Mouse (Mus musculus) liver, embryonic 14.5 days (tissue): ENCODE measurements at regions not wholly inside any gene's neighbourhood (a gene's known extent, or its start where the extent isn't known, plus 50 kb on each side); places are given as distances from the start of the nearest gene placed in this dataset.
A peak's percentile ranks its signal among the peaks of the same experiment; 100 is the strongest.

Experiments
- ATAC-seq: fragments of 200-750 bp; cut with Nextera tagmentation; 2 replicates; pipeline ENCODE4 v1.8.0; 2017; ENCODE audit warnings: moderate number of reproducible peaks, mild to moderate bottlenecking, moderate library complexity; ENCODE audit not compliant: insufficient read depth
- DNase-seq, 3 experiments: peaks; one replicate each; pipeline ENCODE4 v3.0.0-alpha.2; 2012 to 2013; ENCODE audit warnings: low read depth in 3 of 3, low spot score in 3 of 3
- H3K27ac ChIP-seq: fragments of 300-500 bp; sonication (generic); 2 replicates; pipeline ENCODE4 v1.5.1; 2014; ENCODE audit warnings: moderate library complexity, mild to moderate bottlenecking, control low read depth, inconsistent platforms
- H3K27me3 ChIP-seq: fragments of 300-500 bp; sonication (generic); 2 replicates; pipeline ENCODE4 v1.6.1; 2014; ENCODE audit warnings: mild to moderate bottlenecking, low read length, moderate library complexity; ENCODE audit not compliant: control insufficient read depth, insufficient read depth
- H3K36me3 ChIP-seq: fragments of 300-500 bp; sonication (generic); replicated peaks from 2 replicates; pipeline ENCODE4 v1.6.1; 2014; ENCODE audit warnings: low read depth; ENCODE audit not compliant: control insufficient read depth, insufficient read depth
- H3K4me1 ChIP-seq, 2 experiments: fragments of 200-500 bp in 1 of 2; fragments of 300-500 bp in 1 of 2; sonication (generic) in 1 of 2; replicated peaks; 2 replicates each; pipeline ENCODE4 v1.6.1; 2012 to 2014; ENCODE audit warnings: antibody characterized with exemption in 1 of 2, inconsistent platforms in 1 of 2, low read length in 1 of 2; ENCODE audit not compliant: control insufficient read depth in 2 of 2, insufficient read depth in 2 of 2
- H3K4me2 ChIP-seq: fragments of 300-500 bp; sonication (generic); 2 replicates; pipeline ENCODE4 v1.6.1; 2014; ENCODE audit warnings: low read depth, mild to moderate bottlenecking, control low read depth, moderate library complexity
- H3K4me3 ChIP-seq, 2 experiments: fragments of 200-500 bp in 1 of 2; fragments of 300-500 bp in 1 of 2; sonication (generic) in 1 of 2; 2 replicates each; pipeline ENCODE4 v1.5.1; 2012 to 2014; ENCODE audit warnings: low read depth in 2 of 2, low read length in 2 of 2, mild to moderate bottlenecking in 2 of 2, control low read depth in 1 of 2, inconsistent platforms in 1 of 2, moderate library complexity in 1 of 2; ENCODE audit not compliant: insufficient read depth in 1 of 2
- H3K9ac ChIP-seq: fragments of 300-500 bp; sonication (generic); replicated peaks from 2 replicates; pipeline ENCODE4 v1.6.1; 2014; ENCODE audit warnings: mild to moderate bottlenecking, control low read depth, moderate library complexity
- H3K9me3 ChIP-seq: fragments of 300-500 bp; sonication (generic); 2 replicates; pipeline ENCODE4 v1.6.1; 2016; ENCODE audit warnings: low read length, mixed read lengths; ENCODE audit not compliant: control insufficient read depth
- CTCF ChIP-seq: IDR thresholded peaks from 2 replicates; pipeline ENCODE4 v1.5.1; 2016; ENCODE audit warnings: antibody characterized with exemption, low read depth, control low read depth
- EP300 ChIP-seq: IDR thresholded peaks from 2 replicates; pipeline ENCODE4 v1.6.1; 2016; ENCODE audit warnings: antibody characterized with exemption, low read depth
- WGBS: fragments of 180-500 bp; shearing (Covaris S2); extraction: QIAGEN DNeasy Blood & Tissue Kit; methylation state at CpG from one replicate; pipeline ENCODE4 v1.1.7; 2014; ENCODE audit not compliant: insufficient replicate concordance; 5-methylcytosine and 5-hydroxymethylcytosine counted together

- H3K27me3 ChIP-seq = no peaks in the 10 kb centered on the region
- no peak overlapping the region for H3K9ac ChIP-seq
- WGBS = 53% methylated on average over 6 of the region's 6 CpGs
- DNase-seq (no peak), ATAC-seq (no peak)
- H3K36me3 ChIP-seq = no peaks in the 10 kb centered on the region
- no peak overlapping the region for H3K27ac ChIP-seq
- no peak overlapping the region for H3K4me2 ChIP-seq
- TF ChIP-seq CTCF = no peak
- no peak for TF ChIP-seq EP300
- peaks cover 0 to 5% of the 10 kb centered on the region in 2 experiments; a peak in 1 of 4 replicates for H3K4me1 ChIP-seq
- no peaks in the 10 kb centered on the region for H3K9me3 ChIP-seq
- H3K4me3 ChIP-seq = no peak overlapping the region
Measured at GRCm38 (mm10) chr12:99093989-99094388, 173.6 kb downstream of the Ttc8 start.

GRCm38 (mm10) chr12:99096930-99097617 is 176.7 kb downstream of the Ttc8 start:
- no peaks in the 10 kb centered on the region for H3K27me3 ChIP-seq
- H3K9ac ChIP-seq = no peak overlapping the region
- 30% methylated on average over 14 of the region's 14 CpGs for WGBS

GRCm38 (mm10) chr12:99097618-99098066 is 177.3 kb downstream of the Ttc8 start:
- peak in 2 of 3 experiments; percentile 5 to 10 for DNase-seq

More at GRCm38 (mm10) chr12:99096930-99097617, 176.7 kb downstream of the Ttc8 start:
- Histone ChIP-seq H3K36me3 (no peaks in the 10 kb centered on the region), H3K4me1 (peaks cover 0 to 5% of the 10 kb centered on the region in 2 experiments; a peak in 1 of 4 replicates), H3K4me3 (no peak overlapping the region), H3K4me2 (no peak overlapping the region), H3K9me3 (no peaks in the 10 kb centered on the region), H3K27ac (no peak overlapping the region)
- TF ChIP-seq CTCF (peak; percentile 80), EP300 (no peak)
- peak; percentile 34 to 41 (median 40) for DNase-seq
- peak; percentile 18; the same call in 1 of the 2 replicates for ATAC-seq

GRCm38 (mm10) chr12:99099881-99100280 is 179.5 kb downstream of the Ttc8 start:
- no peak overlapping the region for H3K9ac ChIP-seq
- no peaks in the 10 kb centered on the region for H3K27me3 ChIP-seq
- DNase-seq (no peak), ATAC-seq (no peak)
- no peaks in the 10 kb centered on the region for H3K9me3 ChIP-seq
- TF ChIP-seq CTCF = no peak
- TF ChIP-seq EP300 = no peak
- H3K4me3 ChIP-seq = no peak overlapping the region
- no peak overlapping the region for H3K4me2 ChIP-seq
- peaks cover 0 to 5% of the 10 kb centered on the region in 2 experiments; a peak in 1 of 4 replicates for H3K4me1 ChIP-seq
- H3K27ac ChIP-seq = no peak overlapping the region
- H3K36me3 ChIP-seq = no peaks in the 10 kb centered on the region
- 51% methylated on average over 7 of the region's 7 CpGs for WGBS

More at GRCm38 (mm10) chr12:99097618-99098066, 177.3 kb downstream of the Ttc8 start:
- TF ChIP-seq CTCF = no peak
- TF ChIP-seq EP300 = no peak
- H3K36me3 ChIP-seq = no peaks in the 10 kb centered on the region
- no peak overlapping the region for H3K4me2 ChIP-seq
- H3K27me3 ChIP-seq = no peaks in the 10 kb centered on the region
- WGBS = 66% methylated on average over 17 of the region's 17 CpGs
- no peaks in the 10 kb centered on the region for H3K9me3 ChIP-seq
- no peak overlapping the region for H3K4me3 ChIP-seq
- H3K27ac ChIP-seq = no peak overlapping the region
- ATAC-seq = peak; percentile 58
- no peak overlapping the region for H3K9ac ChIP-seq
- H3K4me1 ChIP-seq = peaks cover 0 to 5% of the 10 kb centered on the region in 2 experiments; a peak in 1 of 4 replicates

GRCm38 (mm10) chr12:99108616-99109015 is 188.2 kb downstream of the Ttc8 start:
- Histone ChIP-seq H3K4me3 (no peak overlapping the region), H3K4me2 (no peak overlapping the region), H3K4me1 (no peaks in the 10 kb centered on the region), H3K9me3 (no peaks in the 10 kb centered on the region), H3K9ac (no peak overlapping the region), H3K27me3 (no peaks in the 10 kb centered on the region), H3K27ac (no peak overlapping the region), H3K36me3 (no peaks in the 10 kb centered on the region)
- WGBS = 68% methylated on average over 5 of the region's 5 CpGs
- DNase-seq = no peak
- ATAC-seq = no peak
- TF ChIP-seq CTCF = no peak
